9 mouse cellular contexts compared by ENCODE assay signal in the genomic region with DNA sequence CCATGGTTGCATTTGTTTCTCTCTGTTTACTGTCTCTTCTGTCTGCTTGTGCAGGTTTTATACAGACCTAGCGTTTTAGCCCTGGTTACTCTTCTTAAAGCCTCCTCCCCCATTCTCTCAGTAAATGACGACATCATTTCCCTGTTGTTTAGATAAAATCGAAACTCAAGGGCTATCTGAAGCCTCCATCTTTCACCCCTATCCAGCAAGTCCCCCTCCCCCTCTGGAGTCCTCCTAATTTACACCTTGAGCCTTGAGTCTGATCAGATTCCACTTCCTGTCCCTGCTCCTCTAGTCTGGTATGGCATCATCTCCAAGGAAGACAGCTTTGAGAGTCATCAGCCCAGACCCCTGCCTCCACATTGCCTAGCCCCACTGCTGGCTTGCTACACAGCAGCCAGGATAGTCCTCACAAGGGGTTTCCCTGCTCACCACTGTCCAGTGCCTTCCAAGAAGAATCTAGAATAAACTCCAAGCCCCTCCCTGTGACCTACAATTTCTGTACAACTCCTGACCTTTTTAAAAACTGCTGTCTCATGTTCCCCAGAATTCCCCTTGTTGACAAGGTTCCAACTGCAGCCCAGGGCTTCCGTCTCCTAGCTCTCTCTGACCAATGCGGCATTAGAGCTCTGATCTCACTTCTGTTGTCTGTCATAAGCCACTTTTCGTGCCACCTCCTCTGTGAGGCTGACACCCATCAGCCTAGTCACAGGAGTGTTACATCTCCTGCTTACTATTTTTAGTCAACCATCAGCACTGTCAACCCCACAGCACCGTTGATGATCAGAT. TPM values are rescaled to one million over a fixed set of nuclear protein-coding genes. Genes with fewer than 3 reads are reported as not detected.
DNase-seq lines count a peak whose midpoint lies in the region; ATAC-seq and TF ChIP-seq lines count a peak whose summit lies in the region.
"Had no signal": no experiment of that assay in that cellular context is flagged by ENCODE, and none has a peak within 500 bp of the region (broad histone marks: within the 10 kb centered on the region; RNA-seq: fewer than 3 reads in every experiment).

No protein-coding gene starts in this region.

- peak; percentile 27 to 31 for DNase-seq in spleen, postnatal 36 days (ENCODE audit: low spot score in 2 of 2)
- DNase-seq in spleen, postnatal 10 days (ENCODE audit: low spot score in 2 of 2) = no peak
- DNase-seq in lung, postnatal 0 days (ENCODE audit: low spot score) = peak; percentile 27
- DNase-seq in yolk sac, embryonic 10.5 days (ENCODE audit: low spot score) = peak; percentile 7
- DNase-seq in layer of hippocampus, postnatal 25 days (ENCODE audit: extremely low spot score in 1 of 2, low spot score in 1 of 2) = no peak
- no peak for DNase-seq in Muller cell, postnatal 12 days (ENCODE audit: inconsistent ontology term)

- WGBS in heart, embryonic 12.5 days = 27% methylated on average over 7 of the region's 7 CpGs
- WGBS in lung, postnatal 0 days = 27% methylated on average over 7 of the region's 7 CpGs
- 82% methylated on average over 7 of the region's 7 CpGs for WGBS in hindbrain, embryonic 13.5 days

- ATAC-seq in heart, embryonic 12.5 days (ENCODE audit: insufficient number of reproducible peaks, low FRiP score) = peak; percentile 36; the same call in 1 of the 2 replicates
- ATAC-seq in lung, postnatal 0 days = peak; percentile 46
- ATAC-seq in hindbrain, embryonic 13.5 days (ENCODE audit: low FRiP score) = no peak

- H3K27me3 ChIP-seq in heart, embryonic 12.5 days (replicated peaks) = no peaks in the 10 kb centered on the region
- no peaks in the 10 kb centered on the region for H3K27me3 ChIP-seq in lung, postnatal 0 days (replicated peaks; ENCODE audit: insufficient read depth, low read length)
- no peaks in the 10 kb centered on the region for H3K27me3 ChIP-seq in hindbrain, embryonic 13.5 days
- H3K27me3 ChIP-seq: limb, embryonic 13.5 days had no signal

- peaks cover 7% of the 10 kb centered on the region for H3K4me1 ChIP-seq in heart, embryonic 12.5 days (replicated peaks)
- H3K4me1 ChIP-seq in lung, postnatal 0 days (ENCODE audit: insufficient read depth, low read depth, low read length) = no peaks in the 10 kb centered on the region
- no peaks in the 10 kb centered on the region for H3K4me1 ChIP-seq in hindbrain, embryonic 13.5 days (replicated peaks)
- H3K4me1 ChIP-seq: limb, embryonic 13.5 days had no signal

- peak overlapping the region; percentile 8; the same call in 1 of the 2 replicates for H3K4me2 ChIP-seq in heart, embryonic 12.5 days
- H3K4me2 ChIP-seq in lung, postnatal 0 days (replicated peaks; ENCODE audit: low read depth, low read length) = no peak overlapping the region; the same call in 1 of the 2 replicates
- H3K4me2 ChIP-seq in hindbrain, embryonic 13.5 days = no peak overlapping the region
- H3K4me2 ChIP-seq: limb, embryonic 13.5 days had no signal

- no peak for TF ChIP-seq EP300 in lung, postnatal 0 days (IDR thresholded peaks at IDR 0.05)

- TF ChIP-seq CTCF in lung, postnatal 0 days (IDR thresholded peaks at IDR 0.05) = no peak

- no peak overlapping the region for H3K4me3 ChIP-seq in heart, embryonic 12.5 days
- H3K4me3 ChIP-seq in lung, postnatal 0 days (ENCODE audit: low read depth, low read length) = no peak overlapping the region
- no peak overlapping the region for H3K4me3 ChIP-seq in hindbrain, embryonic 13.5 days
- H3K4me3 ChIP-seq: limb, embryonic 13.5 days had no signal

- no peaks in the 10 kb centered on the region for H3K9me3 ChIP-seq in heart, embryonic 12.5 days (replicated peaks)
- H3K9me3 ChIP-seq in lung, postnatal 0 days (ENCODE audit: low read length) = no peaks in the 10 kb centered on the region
- no peaks in the 10 kb centered on the region for H3K9me3 ChIP-seq in hindbrain, embryonic 13.5 days
- H3K9me3 ChIP-seq: limb, embryonic 13.5 days had no signal

- H3K27ac ChIP-seq in heart, embryonic 12.5 days (ENCODE audit: poor library complexity, severe bottlenecking) = no peak overlapping the region
- H3K27ac ChIP-seq in lung, postnatal 0 days (ENCODE audit: low read length) = no peak overlapping the region
- H3K27ac ChIP-seq in hindbrain, embryonic 13.5 days = no peak overlapping the region
- H3K27ac ChIP-seq: limb, embryonic 13.5 days had no signal

- H3K9ac ChIP-seq in heart, embryonic 12.5 days = no peak overlapping the region
- H3K9ac ChIP-seq in lung, postnatal 0 days (replicated peaks; ENCODE audit: low read depth) = no peak overlapping the region
- H3K9ac ChIP-seq in hindbrain, embryonic 13.5 days = no peak overlapping the region
- H3K9ac ChIP-seq: limb, embryonic 13.5 days had no signal

- no peaks in the 10 kb centered on the region for H3K36me3 ChIP-seq in heart, embryonic 12.5 days
- H3K36me3 ChIP-seq in lung, postnatal 0 days (ENCODE audit: insufficient read depth, low read length) = no peaks in the 10 kb centered on the region
- no peaks in the 10 kb centered on the region for H3K36me3 ChIP-seq in hindbrain, embryonic 13.5 days
- H3K36me3 ChIP-seq: limb, embryonic 13.5 days had no signal

RNA-seq across cellular contexts. Expression of gene Arl14, which starts 16.8 kb away (rescaled TPM):
- polyA plus RNA-seq in heart, embryonic 12.5 days (2016; fragmentation: Nextera tagmentation; extraction: Ambion mirVana) = not detected in 2 replicates
- polyA plus RNA-seq in lung, postnatal 0 days (2015; fragmentation: Nextera tagmentation; extraction: Ambion mirVana) = 0.10 TPM in 1 of 2 replicates, not detected in the other
- total RNA-seq in layer of hippocampus, postnatal 25 days (2021) = not detected
- not detected in 2 replicates for polyA plus RNA-seq in hindbrain, embryonic 13.5 days (2015; fragmentation: Nextera tagmentation; extraction: Ambion mirVana)
- polyA plus RNA-seq: limb, embryonic 13.5 days had no signal

Comparison
In these comparisons a context has a peak if more than half of its experiments do, and no peak if none do; other contexts are left out.
1. DNase-seq: peak in spleen, postnatal 36 days (2 of 2), lung, postnatal 0 days (single experiment) and yolk sac, embryonic 10.5 days (single experiment); none in spleen, postnatal 10 days (0 of 2), layer of hippocampus, postnatal 25 days (0 of 2) and Muller cell, postnatal 12 days (single experiment).